Mouse (Mus musculus) kidney, adult 2 months (tissue): Measurements from ENCODE around the gene Rb1.

ENCODE experiments used
- CTCF ChIP-seq: fragments of 200-500 bp; conservative IDR thresholded peaks from 2 replicates; pipeline ENCODE4 v1.5.1; 2011; ENCODE audit warnings: low read depth, mild to moderate bottlenecking, control low read depth, low read length, moderate library complexity, mixed read lengths; ENCODE audit not compliant: insufficient read depth, insufficient read length
- POLR2A ChIP-seq: fragments of 200-500 bp; IDR thresholded peaks from one replicate; pipeline ENCODE4 v1.6.1; 2011; ENCODE audit warnings: low read depth, low read length, control low read depth

DNA sequence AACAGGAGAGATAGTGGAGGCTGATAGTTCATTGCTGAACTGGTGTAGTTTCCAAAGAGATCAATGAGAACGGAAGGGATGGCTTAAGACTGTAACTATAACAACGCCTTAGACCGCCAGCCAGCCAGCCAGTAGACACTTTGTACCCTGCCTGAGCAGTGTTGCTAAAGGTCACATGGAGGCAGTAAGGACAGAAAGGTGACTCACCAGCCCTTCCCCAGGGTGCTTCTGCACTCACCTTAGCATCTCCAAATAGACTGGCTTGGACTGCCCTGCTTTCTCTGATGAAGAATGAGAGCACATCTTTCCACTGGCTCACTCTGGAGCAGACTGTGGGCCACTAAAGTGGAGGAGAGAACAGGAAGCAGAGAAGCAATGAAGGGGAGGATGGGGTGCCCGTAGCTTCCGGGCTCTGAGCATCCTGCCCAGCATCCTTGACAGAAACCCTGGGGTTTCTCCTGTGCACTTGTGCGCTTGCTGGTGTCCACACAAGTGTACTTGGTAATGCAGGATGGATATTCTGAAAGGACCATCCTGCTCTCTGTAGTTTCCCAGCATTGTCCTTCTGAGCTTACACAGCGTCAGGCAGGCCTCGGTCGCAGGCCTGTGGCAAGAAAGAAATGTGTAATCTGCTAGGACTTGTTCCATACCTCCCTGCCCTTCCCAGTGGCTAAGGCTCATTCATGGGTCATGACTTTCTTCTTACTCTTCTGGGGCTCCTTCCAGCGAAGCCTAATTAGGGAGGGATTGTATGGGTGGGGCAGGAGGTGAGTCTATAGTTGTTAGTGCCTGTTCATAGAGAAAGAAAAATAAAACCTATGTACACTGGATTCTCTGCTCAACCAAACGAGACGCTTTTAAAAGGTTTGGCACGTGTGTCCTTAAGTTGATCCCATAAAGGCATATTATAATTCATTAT, 155.4 kb downstream of the Rb1 start:
- no peak for TF ChIP-seq CTCF
- no peak for TF ChIP-seq POLR2A
